Mouse (Mus musculus) spleen, postnatal 0 days (tissue): ENCODE measurements around the gene Trib2. TPM values are rescaled to one million over a fixed set of nuclear protein-coding genes. Genes with fewer than 3 reads are reported as not detected.

ENCODE experiments used
- polyA plus RNA-seq: library from polyadenylated mRNA; unstranded; fragments of >200 nt; fragmentation: Nextera tagmentation; extraction: Ambion mirVana; gene quantifications from 2 replicates; pipeline ENCODE4 v1.2.1, GENCODE M21; 2015

The Trib2 gene
- 9.0 and 10.1 TPM in 2 replicates for polyA plus RNA-seq

DNA sequence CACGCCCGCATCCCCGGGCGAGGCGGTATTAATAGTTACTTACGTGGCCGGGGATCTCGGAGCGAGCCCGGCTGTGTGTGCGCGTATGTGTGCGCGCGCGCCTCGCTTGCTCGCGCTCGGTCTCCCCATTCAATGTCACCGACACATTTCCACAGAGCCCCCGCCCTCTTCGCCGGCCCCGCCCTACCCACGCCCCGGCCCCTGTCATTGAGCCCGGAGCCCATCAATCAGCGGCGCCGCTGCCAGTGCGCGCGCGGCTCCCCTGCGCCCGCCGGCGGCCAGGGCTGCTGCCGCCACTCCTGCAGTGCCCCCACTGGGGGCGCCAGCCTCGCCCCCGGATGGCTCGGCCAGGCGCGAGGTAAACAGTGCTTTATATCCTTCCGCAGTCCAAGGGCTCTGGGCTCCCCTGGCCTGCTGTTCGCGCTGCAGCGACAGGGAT lies at the start of gene Trib2:
Gene Trib2 (minus strand): TSS at position 183 of the 439 bp plus-strand sequence.

